In genomic region chrX:142778638-142779037, GRCm38 (mm10) we compare ENCODE assay signal across 10 mouse cellular contexts.
DNase-seq lines count a peak whose midpoint lies in the region; ATAC-seq and TF ChIP-seq lines count a peak whose summit lies in the region.
"Had no signal": no experiment of that assay in that cellular context is flagged by ENCODE, and none has a peak within 500 bp of the region (broad histone marks: within the 10 kb centered on the region; RNA-seq: fewer than 3 reads in every experiment).

No protein-coding gene starts in this region.

- no peaks in the 10 kb centered on the region for H3K9me3 ChIP-seq in hindbrain, postnatal 0 days (ENCODE audit: low read length)
- H3K9me3 ChIP-seq in hindbrain, embryonic 13.5 days: no peaks in the 10 kb centered on the region
- H3K9me3 ChIP-seq in intestine, postnatal 0 days (ENCODE audit: control insufficient read depth): no peaks in the 10 kb centered on the region
- H3K9me3 ChIP-seq: embryonic facial prominence, embryonic 13.5 days had no signal

- no peak overlapping the region for H3K9ac ChIP-seq in hindbrain, postnatal 0 days (replicated peaks; ENCODE audit: low read length)
- H3K9ac ChIP-seq in hindbrain, embryonic 13.5 days: no peak overlapping the region
- no peak overlapping the region for H3K9ac ChIP-seq in intestine, postnatal 0 days (ENCODE audit: low read depth, low read length)
- H3K9ac ChIP-seq: embryonic facial prominence, embryonic 13.5 days had no signal

- H3K4me1 ChIP-seq in hindbrain, postnatal 0 days (ENCODE audit: insufficient read depth, low read length): no peaks in the 10 kb centered on the region
- no peaks in the 10 kb centered on the region for H3K4me1 ChIP-seq in hindbrain, embryonic 13.5 days (replicated peaks)
- no peaks in the 10 kb centered on the region for H3K4me1 ChIP-seq in intestine, postnatal 0 days (replicated peaks; ENCODE audit: control insufficient read depth, insufficient read depth, low read length)
- H3K4me1 ChIP-seq: embryonic facial prominence, embryonic 13.5 days had no signal

- no peak for TF ChIP-seq CTCF in hindbrain, postnatal 0 days (IDR thresholded peaks at IDR 0.05; ENCODE audit: low read depth)
- no peak for TF ChIP-seq CTCF in intestine, postnatal 0 days (IDR thresholded peaks at IDR 0.05; ENCODE audit: low read depth)

- no peaks in the 10 kb centered on the region for H3K36me3 ChIP-seq in hindbrain, postnatal 0 days (ENCODE audit: insufficient read depth, low read length)
- peaks cover 5% of the 10 kb centered on the region; the same call in 1 of the 2 replicates for H3K36me3 ChIP-seq in hindbrain, embryonic 13.5 days
- H3K36me3 ChIP-seq in intestine, postnatal 0 days (ENCODE audit: control insufficient read depth, insufficient read depth): no peaks in the 10 kb centered on the region

- 64% methylated on average over 6 of the region's 6 CpGs for WGBS in hindbrain, postnatal 0 days
- 76% methylated on average over 6 of the region's 6 CpGs for WGBS in hindbrain, embryonic 13.5 days
- 41% methylated on average over 6 of the region's 6 CpGs for WGBS in intestine, postnatal 0 days

- H3K4me3 ChIP-seq in hindbrain, postnatal 0 days (ENCODE audit: low read length): no peak overlapping the region
- H3K4me3 ChIP-seq in hindbrain, embryonic 13.5 days: no peak overlapping the region
- no peak overlapping the region for H3K4me3 ChIP-seq in intestine, postnatal 0 days (ENCODE audit: low read depth, low read length)
- H3K4me3 ChIP-seq: embryonic facial prominence, embryonic 13.5 days had no signal

- no peak overlapping the region for H3K4me2 ChIP-seq in hindbrain, postnatal 0 days (ENCODE audit: low read depth, low read length)
- no peak overlapping the region for H3K4me2 ChIP-seq in hindbrain, embryonic 13.5 days
- H3K4me2 ChIP-seq in intestine, postnatal 0 days (replicated peaks; ENCODE audit: low read depth): no peak overlapping the region
- H3K4me2 ChIP-seq: embryonic facial prominence, embryonic 13.5 days had no signal

- no peak for DNase-seq in hindbrain, postnatal 0 days (ENCODE audit: low spot score)
- DNase-seq in heart, adult 18-20 months: peak; percentile 48 to 57
- no peak for DNase-seq in left cerebral cortex, adult 8-10 months (ENCODE audit: low spot score in 2 of 2)
- DNase-seq in spleen, postnatal 14 days (ENCODE audit: low spot score in 2 of 2): no peak
- DNase-seq: thymus, adult 18-20 months had no signal

- no peaks in the 10 kb centered on the region for H3K27me3 ChIP-seq in hindbrain, postnatal 0 days (ENCODE audit: insufficient read depth, low read length)
- peaks cover 12% of the 10 kb centered on the region; the same call in 1 of the 2 replicates for H3K27me3 ChIP-seq in hindbrain, embryonic 13.5 days
- no peaks in the 10 kb centered on the region for H3K27me3 ChIP-seq in intestine, postnatal 0 days (replicated peaks; ENCODE audit: control insufficient read depth, insufficient read depth, low read length)

- ATAC-seq in hindbrain, postnatal 0 days: no peak
- no peak for ATAC-seq in hindbrain, embryonic 13.5 days (ENCODE audit: low FRiP score)
- peak; percentile 77 for ATAC-seq in intestine, postnatal 0 days
- ATAC-seq in megakaryocyte, adult 5-6 weeks (ENCODE audit: poor library complexity, severe bottlenecking): peak; percentile 91
- no peak for ATAC-seq in frontal cortex, adult (ENCODE audit: low TSS enrichment)

- peak overlapping the region; percentile 15; the same call in 1 of the 2 replicates for H3K27ac ChIP-seq in hindbrain, postnatal 0 days
- H3K27ac ChIP-seq in hindbrain, embryonic 13.5 days: no peak overlapping the region
- no peak overlapping the region for H3K27ac ChIP-seq in intestine, postnatal 0 days (ENCODE audit: low read depth, low read length)
- H3K27ac ChIP-seq: embryonic facial prominence, embryonic 13.5 days had no signal

Comparison
In these comparisons a context has a peak if more than half of its experiments do, and no peak if none do; other contexts are left out.
1. ATAC-seq: peak in intestine, postnatal 0 days (single experiment) and megakaryocyte, adult 5-6 weeks (single experiment); none in hindbrain, postnatal 0 days (single experiment), hindbrain, embryonic 13.5 days (single experiment) and frontal cortex, adult (single experiment).
2. DNase-seq: peak in heart, adult 18-20 months (2 of 2); none in hindbrain, postnatal 0 days (single experiment), left cerebral cortex, adult 8-10 months (0 of 2) and spleen, postnatal 14 days (0 of 2).